Mouse (Mus musculus): ENCODE measurements around the gene Cyp4a14.
"Not testable (repeated sequence)": the region's sequence is repeated elsewhere in the genome, so short reads cannot be mapped to it uniquely, and the experiment has no call there.

DNA sequence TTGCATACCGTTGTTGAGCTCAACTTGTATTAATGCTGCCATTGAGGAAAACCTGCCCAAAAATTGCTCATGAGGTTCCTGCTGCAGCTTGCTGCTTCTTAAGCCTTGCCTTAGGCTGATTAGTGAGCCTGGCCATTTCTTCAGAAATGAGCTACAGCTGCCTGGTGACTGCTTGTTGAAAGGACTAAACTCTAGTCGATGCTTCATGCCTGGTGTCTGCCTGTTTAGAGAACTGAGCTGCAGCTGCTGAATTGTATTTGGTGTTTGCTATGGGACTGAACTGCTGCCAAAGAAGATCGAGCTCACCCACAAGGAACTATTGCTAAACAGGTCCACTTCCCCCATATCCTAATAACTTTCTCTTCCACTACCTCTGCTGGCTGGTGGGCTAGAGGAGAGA, 22.4 kb downstream of the Cyp4a14 start:
- TF ChIP-seq HCFC1 (IDR thresholded peaks at IDR 0.05; ENCODE audit: borderline replicate concordance, insufficient read depth, low read length); ZNF384 (IDR thresholded peaks at IDR 0.05; ENCODE audit: low read depth, low read length); MAFK (IDR thresholded peaks at IDR 0.05; ENCODE audit: insufficient read depth, low read depth, low read length); ZC3H11A (IDR thresholded peaks at IDR 0.05; ENCODE audit: borderline replicate concordance, low read depth, low read length); CHD2 (IDR thresholded peaks at IDR 0.05; ENCODE audit: low read depth, low read length): not testable (repeated sequence)
